Mouse (Mus musculus): ENCODE measurements around the gene Insm2. TPM values are rescaled to one million over a fixed set of nuclear protein-coding genes. Genes with fewer than 3 reads are reported as not detected.

The Insm2 gene
- polyA plus RNA-seq, 1 experiment, result 0.20 TPM

DNA sequence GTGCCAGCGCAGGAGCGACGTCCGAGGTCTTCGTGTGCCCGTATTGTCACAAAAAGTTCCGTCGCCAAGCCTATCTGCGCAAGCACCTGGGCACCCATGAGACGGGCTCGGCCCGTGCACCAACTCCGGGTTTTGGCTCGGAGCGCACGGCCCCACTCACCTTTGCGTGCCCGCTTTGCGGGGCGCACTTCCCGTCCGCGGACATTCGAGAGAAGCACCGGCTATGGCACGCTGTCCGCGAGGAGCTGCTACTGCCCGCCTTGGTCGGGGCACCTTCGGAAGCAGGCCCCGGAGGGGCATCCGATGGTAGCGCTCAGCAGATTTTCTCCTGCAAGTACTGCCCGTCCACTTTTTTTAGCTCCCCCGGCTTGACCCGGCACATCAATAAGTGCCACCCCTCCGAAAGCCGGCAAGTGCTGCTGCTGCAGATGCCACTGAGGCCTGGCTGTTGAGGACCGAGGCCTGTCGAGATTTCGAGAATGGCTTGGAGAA, 1.3 kb downstream of the Insm2 start:
- DNase-seq (ENCODE audit: extremely low spot score in 1 of 2, low spot score in 1 of 2), result no peak

DNA sequence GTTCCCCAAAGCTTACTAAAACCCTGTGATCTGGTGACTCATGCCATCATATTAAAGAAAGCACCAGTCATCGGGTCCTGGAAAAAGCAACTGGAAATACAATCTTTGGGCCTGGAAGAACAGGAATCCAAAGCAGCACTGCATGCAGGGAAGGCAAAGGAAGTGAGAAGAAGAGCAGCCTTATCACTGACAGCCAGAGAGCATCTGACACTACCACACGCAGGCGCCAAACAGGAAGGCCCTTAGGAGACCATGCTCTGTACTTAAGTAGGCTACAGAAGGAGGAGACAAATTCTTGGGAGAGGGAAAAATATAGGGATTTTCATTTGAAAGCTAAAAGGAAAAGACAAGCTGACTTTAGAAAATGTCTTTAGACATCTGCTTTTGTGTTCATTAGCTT, 5.2 kb downstream of the Insm2 start:
- DNase-seq (ENCODE audit: extremely low spot score in 1 of 2, low spot score in 1 of 2), result no peak

DNA sequence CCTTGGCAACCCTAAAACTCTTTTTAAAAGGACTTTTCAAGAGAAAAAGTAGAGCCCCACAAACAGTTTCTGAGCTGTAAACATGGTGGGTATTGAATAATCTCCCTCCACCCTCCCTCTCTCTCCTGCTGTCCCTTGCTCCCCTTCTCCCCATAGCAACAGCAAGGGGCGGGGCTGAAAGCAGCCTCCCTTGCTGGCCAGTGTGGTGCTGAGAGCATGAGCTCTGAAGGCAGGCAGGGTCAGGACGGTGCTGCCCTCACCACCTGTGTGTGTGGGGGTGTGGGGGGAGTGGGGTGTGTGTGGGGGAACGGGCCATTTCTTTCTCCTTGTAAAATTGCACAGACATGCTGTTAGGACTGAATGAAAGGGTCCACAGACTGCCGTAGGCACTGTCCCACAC, 8.7 kb downstream of the Insm2 start:
- no peak for DNase-seq (ENCODE audit: extremely low spot score in 1 of 2, low spot score in 1 of 2)

DNA sequence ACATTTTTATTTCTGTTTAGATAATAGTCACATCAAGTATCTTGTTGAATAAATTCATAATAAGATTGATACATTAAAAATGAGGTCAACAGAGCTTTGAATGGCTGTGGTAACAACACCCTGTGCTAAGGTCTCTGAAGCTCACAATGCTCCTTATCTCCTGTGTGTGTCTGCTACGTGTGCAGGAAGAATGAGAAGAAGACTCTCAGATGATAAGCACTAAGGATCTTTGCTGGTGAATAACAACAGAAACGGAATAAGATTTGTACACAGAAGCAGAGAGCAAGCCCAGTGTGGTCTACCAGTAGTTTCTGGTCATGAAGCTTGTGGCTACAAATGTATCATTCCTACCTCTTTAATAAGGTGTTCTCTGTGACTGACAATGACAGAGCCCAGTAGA, 11.6 kb downstream of the Insm2 start:
- no peak for DNase-seq (ENCODE audit: extremely low spot score in 1 of 2, low spot score in 1 of 2)

DNA sequence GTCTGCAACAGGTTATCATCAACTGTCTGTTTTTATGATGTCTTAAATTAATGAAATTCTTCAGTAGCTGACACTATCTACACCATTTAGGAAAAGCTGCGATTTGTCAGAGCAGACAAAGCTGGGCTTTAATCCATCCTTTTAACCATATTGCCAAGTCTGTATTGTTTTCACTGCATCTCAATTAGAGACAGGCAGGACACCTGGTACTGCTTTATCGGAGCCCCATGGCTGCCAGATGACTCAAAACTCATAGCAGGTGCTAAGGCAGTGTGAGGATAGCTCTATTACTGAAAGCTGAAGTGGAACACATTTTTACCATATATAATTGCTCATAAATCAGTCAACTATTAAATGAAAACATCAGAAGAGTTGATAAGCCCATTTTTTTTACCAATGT, 21.1 kb downstream of the Insm2 start:
- no peak for DNase-seq (ENCODE audit: extremely low spot score in 1 of 2, low spot score in 1 of 2)

DNA sequence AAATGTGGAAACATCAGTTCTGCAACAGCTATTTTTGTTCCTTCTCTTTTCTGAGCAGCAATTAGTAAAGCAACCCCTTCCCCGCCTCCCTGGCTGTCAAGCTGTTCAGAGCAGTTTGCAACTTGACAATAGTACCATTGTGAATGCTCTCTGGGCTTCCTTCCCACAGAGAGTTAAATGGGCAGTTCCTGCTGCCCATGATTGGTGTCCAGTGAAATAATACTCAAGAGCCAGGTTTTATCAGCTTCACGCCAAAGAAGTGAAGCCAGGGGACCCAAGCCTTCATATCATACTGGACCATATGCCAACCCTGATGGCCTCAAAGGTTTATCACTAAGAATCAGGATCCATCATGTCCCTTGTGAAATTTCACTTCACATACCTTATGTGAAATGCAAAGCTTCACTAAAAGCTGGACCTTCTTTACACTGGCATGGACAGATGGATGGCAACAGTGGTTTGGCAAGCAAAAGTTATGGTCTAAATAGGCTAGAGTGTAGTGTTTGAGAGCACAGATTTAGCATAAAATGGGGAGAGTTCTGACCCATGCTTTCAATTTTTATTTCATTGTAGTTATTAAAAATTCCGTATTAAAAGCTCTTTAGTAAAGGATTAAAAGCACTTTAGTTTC, 23.5 kb downstream of the Insm2 start:
- DNase-seq (ENCODE audit: extremely low spot score in 1 of 2, low spot score in 1 of 2), result no peak

DNA sequence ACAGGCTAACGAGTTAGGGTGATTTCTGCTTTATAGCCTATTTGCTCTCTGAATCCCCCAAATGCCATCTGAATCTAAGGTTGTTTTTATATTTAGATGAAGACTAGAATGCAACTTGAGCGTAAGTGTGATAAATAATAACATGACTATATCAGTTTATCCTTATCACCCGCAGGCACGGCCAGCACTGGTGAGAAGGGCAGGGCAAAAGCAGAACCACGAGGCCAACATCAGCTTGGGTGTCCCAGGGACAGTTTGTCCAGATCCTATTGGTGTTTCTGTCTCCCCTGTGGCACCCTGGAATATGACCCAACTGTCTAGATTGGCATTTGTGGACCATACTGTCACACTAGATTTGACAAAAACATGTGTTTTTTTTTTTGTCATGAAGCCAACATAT, 24.0 kb downstream of the Insm2 start:
- no peak for DNase-seq (ENCODE audit: extremely low spot score in 1 of 2, low spot score in 1 of 2)

DNA sequence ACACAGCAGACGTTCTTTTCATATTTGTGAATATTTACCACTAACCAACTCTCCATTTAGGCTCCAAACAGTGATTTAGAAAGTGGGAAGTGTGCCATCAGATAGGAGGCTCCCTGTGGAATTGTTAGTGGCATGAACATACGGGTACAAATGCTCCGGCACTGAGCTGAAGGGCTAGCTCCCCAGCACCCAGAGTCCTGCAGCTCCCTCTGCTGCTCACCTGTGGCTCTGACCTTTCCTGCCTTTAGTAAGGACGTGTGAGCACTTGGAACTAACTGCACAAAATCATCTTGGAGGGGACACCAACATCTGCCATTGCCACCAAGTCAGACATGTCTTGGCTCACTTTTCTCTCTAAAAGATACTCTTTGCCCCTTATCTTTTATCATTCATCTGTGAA, 27.5 kb downstream of the Insm2 start:
- DNase-seq (ENCODE audit: extremely low spot score in 1 of 2, low spot score in 1 of 2), result no peak

DNA sequence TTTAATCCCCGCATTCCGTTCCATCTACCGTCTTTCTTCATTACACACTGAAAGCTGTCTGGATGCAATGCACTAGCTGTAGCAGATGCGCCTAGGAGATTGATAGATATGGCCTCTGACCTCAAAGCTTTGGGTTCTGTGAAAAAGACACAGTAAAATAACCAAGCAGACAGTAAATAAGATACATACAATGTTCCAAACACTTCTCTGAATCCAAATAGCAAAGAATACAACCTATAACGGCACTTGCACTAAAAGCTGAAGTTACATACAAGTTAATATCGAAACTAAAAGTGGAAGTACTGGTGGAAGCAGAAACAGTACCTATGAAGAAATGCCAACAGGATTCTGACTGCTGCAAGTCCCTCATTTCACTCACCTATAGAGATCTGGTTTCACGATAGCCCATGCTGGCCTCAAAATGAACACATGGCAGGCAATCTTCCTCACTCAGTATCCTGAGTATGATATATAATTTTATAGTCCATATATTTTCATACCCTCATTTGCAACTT, 48.8 kb downstream of the Insm2 start:
- no peak for DNase-seq (ENCODE audit: extremely low spot score in 1 of 2, low spot score in 1 of 2)

Other genes starting within 250 kb of the Insm2 start
- 130 and 133 TPM in 2 replicates for gene Psma6, start 215.2 kb upstream of the Insm2 start, polyA plus RNA-seq (2012; rRNA removed)
- 36.4 and 41.8 TPM in 2 replicates for gene Nfkbia, start 106.8 kb upstream of the Insm2 start, polyA plus RNA-seq (2012; rRNA removed)
- not detected in 2 replicates for gene Aldoart2, start 34.2 kb upstream of the Insm2 start, polyA plus RNA-seq (2012; rRNA removed)
- 64.9 and 72.0 TPM in 2 replicates for gene Ralgapa1, start 221.7 kb downstream of the Insm2 start, polyA plus RNA-seq (2012; rRNA removed)
- gene Brms1l, start 236.9 kb downstream of the Insm2 start, polyA plus RNA-seq (2012; rRNA removed), result 173 and 191 TPM in 2 replicates

Data from frontal cortex, adult 2 months (tissue).